Mouse (Mus musculus): ENCODE results near the gene Elovl7.

GRCm38 (mm10) chr13:108245086-108245697 lies 31.0 kb downstream of the Elovl7 start:
- TF ChIP-seq CTCF (IDR thresholded peaks at IDR 0.05; ENCODE audit: control insufficient read depth, insufficient read depth, low read length) = no peak
- TF ChIP-seq POLR2A (IDR thresholded peaks at IDR 0.05; ENCODE audit: borderline replicate concordance, control insufficient read depth, low read depth, low read length) = no peak
